Mouse (Mus musculus): ENCODE data around the gene Slc9a3r2. TPM values are rescaled to one million over a fixed set of nuclear protein-coding genes. Genes with fewer than 3 reads are reported as not detected.

Slc9a3r2 gene
- polyA plus RNA-seq, 1 experiment from 2014 or later: not detected

DNA sequence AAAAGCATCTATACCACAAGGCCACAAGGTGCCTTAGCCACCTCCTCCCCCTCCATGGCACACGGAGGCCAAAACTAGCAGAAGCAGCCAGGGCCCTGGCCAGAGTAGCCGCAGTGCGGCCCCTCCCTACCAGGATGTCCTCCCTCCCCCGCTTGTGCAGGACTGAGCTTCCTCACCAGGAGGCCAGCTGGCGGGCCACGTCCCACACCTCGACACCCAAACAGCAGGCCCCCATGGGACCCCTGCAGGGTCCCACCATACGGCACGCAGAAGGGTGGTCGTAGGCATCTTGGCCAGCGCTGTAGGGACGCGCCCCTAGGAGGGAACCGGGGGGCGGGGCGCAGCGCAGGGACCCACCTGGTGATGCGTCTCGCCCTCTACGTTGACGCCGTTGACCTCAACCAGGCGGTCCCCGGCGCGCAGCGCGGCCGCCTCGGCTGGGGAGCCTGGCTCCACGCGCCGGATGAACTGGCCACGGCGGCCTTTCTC, 502 bp downstream of the Slc9a3r2 start:
- 3% methylated on average over 35 of the region's 35 CpGs for WGBS (ENCODE audit: missing documents)
- Histone ChIP-seq H3K36me3 (ENCODE audit: inconsistent target) (no peaks in the 10 kb centered on the region), H3K27ac (no peak overlapping the region)

DNA sequence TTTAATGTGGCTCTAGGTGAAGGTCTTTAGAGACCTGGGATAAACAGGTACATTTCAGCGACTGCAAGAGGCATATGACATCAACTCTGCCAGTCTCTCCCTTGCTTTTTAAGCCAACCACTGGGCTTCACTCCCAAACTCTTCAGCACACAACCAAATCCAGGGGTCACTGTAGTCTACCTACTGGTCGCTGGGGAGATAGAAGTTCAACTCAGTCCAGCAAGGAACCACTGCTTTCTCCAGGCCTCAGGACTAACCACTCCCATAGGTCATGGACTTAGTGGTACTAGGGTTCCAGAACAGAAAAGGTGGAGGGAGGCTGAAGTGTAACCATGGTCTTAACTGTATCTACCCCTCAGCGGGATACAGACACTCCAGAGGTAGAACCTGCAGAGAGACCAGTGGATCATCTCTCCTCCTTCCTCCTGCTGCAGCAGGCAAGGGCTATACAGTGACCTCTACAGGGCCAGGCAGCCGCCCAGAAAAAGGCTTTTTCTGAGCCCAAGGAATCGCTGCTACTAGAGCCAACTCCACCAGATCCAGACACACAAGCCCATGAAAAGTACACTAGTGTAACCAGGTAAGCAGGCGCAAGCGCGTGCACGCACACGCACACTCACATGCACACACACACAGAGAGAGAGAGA, 1.3 kb downstream of the Slc9a3r2 start:
- WGBS (ENCODE audit: missing documents): 89% methylated on average over 10 of the region's 10 CpGs
- Histone ChIP-seq H3K27ac (no peak overlapping the region), H3K4me3 (ENCODE audit: inconsistent target) (no peak overlapping the region), H3K79me2 (ENCODE audit: inconsistent target) (no peaks in the 10 kb centered on the region), H3K36me3 (ENCODE audit: inconsistent target) (no peaks in the 10 kb centered on the region)

More for the DNA sequence above, 502 bp downstream of the Slc9a3r2 start:
- no peaks in the 10 kb centered on the region for H3K79me2 ChIP-seq (ENCODE audit: inconsistent target)
- H3K4me3 ChIP-seq (ENCODE audit: inconsistent target): no peak overlapping the region

DNA sequence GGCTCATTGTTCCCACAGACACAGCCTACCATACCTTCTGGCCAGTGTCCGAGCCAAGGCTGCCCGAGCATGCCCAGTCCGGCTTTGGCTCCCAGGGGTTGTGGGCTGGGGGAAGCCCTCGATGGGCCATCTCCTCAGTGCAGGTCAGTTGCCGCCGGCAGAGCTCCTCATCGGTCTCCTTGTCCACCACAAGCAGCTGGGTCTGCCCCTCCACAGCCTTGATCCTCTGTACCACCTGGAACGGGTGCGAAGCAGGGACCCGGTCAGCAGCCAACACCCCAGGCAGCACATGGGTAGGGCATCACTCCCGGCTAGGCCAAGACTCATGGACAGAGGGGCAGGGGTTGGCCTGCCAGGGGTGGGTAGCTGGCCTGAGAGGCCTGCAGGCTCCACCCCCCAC, 2.6 kb downstream of the Slc9a3r2 start:
- Histone ChIP-seq H3K27ac (no peak overlapping the region), H3K79me2 (ENCODE audit: inconsistent target) (no peaks in the 10 kb centered on the region), H3K36me3 (ENCODE audit: inconsistent target) (no peaks in the 10 kb centered on the region), H3K4me3 (ENCODE audit: inconsistent target) (no peak overlapping the region)
- WGBS (ENCODE audit: missing documents): 89% methylated on average over 11 of the region's 11 CpGs

DNA sequence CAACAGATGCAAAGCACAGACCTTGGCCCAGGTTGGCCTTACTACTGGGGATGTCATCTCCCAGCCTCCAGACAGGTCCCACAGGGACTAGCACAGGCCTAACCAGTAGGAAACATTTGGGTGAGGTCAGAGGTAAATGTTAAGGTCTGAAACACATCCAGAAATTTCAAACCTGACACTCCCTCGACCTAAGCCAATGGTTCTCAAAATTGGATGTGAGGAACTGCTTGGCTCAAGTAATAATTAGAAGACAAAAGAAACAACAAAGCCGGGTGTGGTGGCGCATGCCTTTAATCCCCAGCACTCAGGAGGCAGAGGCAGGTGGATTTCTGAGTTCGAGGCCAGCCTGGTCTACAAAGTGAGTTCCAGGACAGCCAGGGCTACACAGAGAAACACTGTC, 3.7 kb downstream of the Slc9a3r2 start:
- Histone ChIP-seq H3K79me2 (ENCODE audit: inconsistent target) (no peaks in the 10 kb centered on the region), H3K36me3 (ENCODE audit: inconsistent target) (no peaks in the 10 kb centered on the region), H3K27ac (no peak overlapping the region), H3K4me3 (ENCODE audit: inconsistent target) (no peak overlapping the region)
- 95% methylated on average over 4 of the region's 4 CpGs for WGBS (ENCODE audit: missing documents)

DNA sequence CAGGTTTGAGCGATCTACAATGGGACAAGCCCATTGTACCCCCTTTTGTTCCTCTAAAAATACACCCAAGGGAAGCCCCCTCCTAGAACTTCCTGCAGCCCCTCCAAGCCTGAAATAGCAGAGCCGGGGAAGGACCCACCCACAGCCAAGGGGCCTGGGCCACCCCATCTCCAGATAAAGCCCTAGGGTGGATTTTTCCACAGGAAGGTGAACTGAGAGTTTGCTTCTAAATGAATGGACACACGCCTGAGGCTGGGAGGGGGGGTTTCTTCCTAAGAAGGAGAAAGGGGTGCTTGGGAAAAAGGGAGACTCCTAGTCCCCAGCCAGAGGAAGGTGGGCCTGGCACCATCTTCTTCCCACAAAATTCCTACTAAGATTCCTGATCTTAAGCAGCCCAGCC, 4.2 kb downstream of the Slc9a3r2 start:
- H3K27ac ChIP-seq: no peak overlapping the region

DNA sequence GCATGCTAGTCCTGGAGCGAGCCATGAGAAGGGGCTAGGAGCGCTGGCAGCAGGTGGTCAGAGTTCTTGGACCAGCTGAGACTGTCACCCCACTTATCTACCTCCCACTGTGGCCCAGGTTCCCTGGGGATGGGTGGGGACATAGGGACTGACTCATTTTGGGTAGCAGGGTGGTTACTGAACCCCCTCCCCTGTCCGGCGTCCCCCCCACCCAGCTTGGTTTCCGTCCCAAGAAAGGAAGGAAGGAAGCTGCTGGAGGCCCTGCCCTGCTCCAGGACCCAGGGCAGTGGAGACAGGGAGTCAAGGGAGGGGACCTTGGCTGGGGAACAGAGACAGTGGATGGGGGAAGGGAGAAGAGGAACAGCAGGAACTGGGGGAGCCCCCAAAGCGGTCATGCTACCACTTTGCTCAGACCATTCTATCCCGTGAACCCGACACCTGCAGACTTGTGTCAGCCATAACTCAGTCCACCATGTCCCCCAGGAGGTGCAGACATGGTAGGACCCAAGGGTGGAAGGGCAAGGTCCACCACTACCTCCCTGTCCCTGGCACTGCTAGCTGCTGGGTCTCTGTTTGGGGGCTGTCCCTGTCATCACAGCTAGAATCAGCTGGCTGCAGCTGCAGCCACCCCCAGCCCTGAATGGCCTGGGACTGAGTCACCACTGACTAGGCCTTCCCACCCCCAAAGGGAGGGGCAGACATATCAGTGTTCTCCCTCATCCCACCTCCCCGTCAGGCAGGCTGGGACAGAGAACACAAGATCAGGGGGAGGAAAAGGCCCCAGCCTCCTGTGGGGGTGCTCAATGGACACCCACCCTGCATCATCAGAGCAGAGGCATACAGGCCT, 5.0 kb downstream of the Slc9a3r2 start:
- Histone ChIP-seq H3K36me3 (ENCODE audit: inconsistent target) (no peaks in the 10 kb centered on the region), H3K27ac (no peak overlapping the region), H3K79me2 (ENCODE audit: inconsistent target) (no peaks in the 10 kb centered on the region), H3K4me3 (ENCODE audit: inconsistent target) (no peak overlapping the region)
- 73% methylated on average over 8 of the region's 9 CpGs for WGBS (ENCODE audit: missing documents)

More for the DNA sequence above, 4.2 kb downstream of the Slc9a3r2 start:
- Histone ChIP-seq H3K36me3 (ENCODE audit: inconsistent target) (no peaks in the 10 kb centered on the region), H3K79me2 (ENCODE audit: inconsistent target) (no peaks in the 10 kb centered on the region), H3K4me3 (ENCODE audit: inconsistent target) (no peak overlapping the region)
- 96% methylated on average over 3 of the region's 3 CpGs for WGBS (ENCODE audit: missing documents)

DNA sequence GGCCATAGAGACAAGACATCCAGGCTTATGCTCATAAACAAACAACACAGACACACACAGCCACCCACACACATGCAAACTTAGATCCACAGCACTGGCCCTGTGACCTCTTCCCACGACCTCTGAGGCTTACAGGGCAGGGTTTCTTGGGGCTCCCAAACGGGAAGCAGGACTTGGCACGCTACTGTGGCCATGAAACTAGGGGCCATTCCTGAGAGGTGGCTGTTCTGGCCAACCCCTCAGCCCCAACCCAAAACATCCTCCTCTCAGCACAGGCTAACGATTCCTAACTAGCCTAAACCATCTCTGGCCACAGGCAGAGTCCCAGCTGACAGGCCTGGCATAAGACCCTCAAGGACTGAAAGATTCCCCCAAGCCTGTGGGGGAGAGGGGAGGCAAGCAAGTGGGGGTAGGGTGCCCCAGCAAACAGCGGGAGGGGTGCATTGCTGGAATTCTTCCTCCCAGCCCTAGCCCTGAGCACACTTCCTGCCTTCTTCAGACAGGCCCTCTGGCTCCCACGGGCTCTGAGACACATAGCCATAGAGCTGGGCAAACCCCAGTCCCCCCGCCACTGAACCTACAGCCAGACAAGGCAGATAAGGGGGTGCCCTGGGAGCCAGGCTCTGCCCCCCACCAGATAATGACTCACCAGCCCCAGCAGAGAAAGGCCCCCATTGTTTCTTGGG, 6.0 kb downstream of the Slc9a3r2 start:
- WGBS (ENCODE audit: missing documents): 80% methylated on average over 7 of the region's 7 CpGs
- Histone ChIP-seq H3K4me3 (ENCODE audit: inconsistent target) (no peak overlapping the region), H3K27ac (no peak overlapping the region), H3K79me2 (ENCODE audit: inconsistent target) (no peaks in the 10 kb centered on the region), H3K36me3 (ENCODE audit: inconsistent target) (no peaks in the 10 kb centered on the region)

DNA sequence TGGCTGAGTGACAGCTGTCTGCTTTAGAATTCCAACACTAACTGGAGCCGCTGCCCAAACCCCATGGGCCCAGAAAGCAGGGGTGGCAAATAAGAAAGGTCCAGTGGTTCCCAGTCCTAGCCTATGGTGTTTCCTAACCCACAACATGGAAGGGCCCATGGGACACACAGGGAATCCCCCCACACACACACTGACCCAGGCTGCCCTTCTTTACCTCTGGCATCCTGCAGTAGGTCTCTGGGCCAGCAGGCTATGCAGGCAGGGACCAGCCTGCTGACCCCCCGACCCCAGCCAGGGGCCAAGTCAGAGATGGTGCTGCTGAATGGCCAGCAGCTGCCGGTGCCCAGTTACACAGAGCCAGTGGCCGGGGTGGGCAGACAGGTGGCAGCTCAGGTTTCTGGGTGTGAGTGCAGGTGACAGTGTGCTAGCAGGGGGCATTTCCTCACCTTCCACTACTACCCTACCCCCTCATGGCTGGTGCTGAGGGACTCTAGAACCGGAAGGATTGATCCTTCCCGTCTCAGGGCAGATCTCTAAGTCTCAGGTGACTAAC, 7.3 kb downstream of the Slc9a3r2 start:
- 98% methylated on average over 6 of the region's 6 CpGs for WGBS (ENCODE audit: missing documents)
- Histone ChIP-seq H3K4me3 (ENCODE audit: inconsistent target) (no peak overlapping the region), H3K79me2 (ENCODE audit: inconsistent target) (no peaks in the 10 kb centered on the region), H3K27ac (no peak overlapping the region), H3K36me3 (ENCODE audit: inconsistent target) (no peaks in the 10 kb centered on the region)

DNA sequence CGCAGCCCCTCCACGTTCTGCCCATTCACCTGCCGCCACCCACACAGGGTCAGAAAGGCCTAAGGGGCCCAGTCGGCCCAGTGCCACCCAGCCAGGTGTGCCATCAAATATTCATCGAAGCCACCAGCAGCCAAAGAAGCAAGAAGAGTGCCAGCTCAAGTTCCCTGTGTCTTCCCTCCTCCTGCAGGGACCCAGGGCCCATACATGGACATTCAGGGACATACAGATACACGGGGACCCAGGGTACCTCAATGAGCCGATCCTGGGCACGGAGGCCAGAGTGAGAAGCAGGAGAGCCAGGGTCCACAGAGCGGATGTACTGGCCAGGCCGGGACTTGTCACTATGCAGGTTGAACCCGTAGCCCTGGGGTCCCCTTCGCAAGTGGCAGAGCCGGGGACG, 8.2 kb downstream of the Slc9a3r2 start:
- 95% methylated on average over 14 of the region's 14 CpGs for WGBS (ENCODE audit: missing documents)

DNA sequence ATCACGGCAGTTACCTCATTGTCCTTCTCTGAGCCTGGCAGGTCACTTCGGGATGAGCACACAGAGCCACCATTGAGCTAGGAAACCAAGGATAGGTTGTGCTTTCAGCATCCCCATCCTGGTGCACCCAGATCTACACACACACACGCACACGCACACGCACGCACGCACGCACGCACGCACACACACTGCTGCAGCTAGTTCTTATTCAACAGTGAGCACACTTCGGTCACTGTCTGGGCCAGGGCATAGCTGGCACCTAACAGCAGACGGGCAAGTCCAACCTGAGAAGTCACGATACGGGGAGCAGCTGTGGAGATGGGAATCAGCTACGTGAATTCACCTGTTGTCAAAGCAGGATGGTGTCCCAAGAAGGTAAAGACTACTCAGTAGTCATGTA, 9.5 kb downstream of the Slc9a3r2 start:
- Histone ChIP-seq H3K36me3 (ENCODE audit: inconsistent target) (no peaks in the 10 kb centered on the region), H3K79me2 (ENCODE audit: inconsistent target) (no peaks in the 10 kb centered on the region), H3K27ac (no peak overlapping the region), H3K4me3 (ENCODE audit: inconsistent target) (no peak overlapping the region)
- 95% methylated on average over 15 of the region's 15 CpGs for WGBS (ENCODE audit: missing documents)

More for the DNA sequence above, 8.2 kb downstream of the Slc9a3r2 start:
- Histone ChIP-seq H3K79me2 (ENCODE audit: inconsistent target) (no peaks in the 10 kb centered on the region), H3K27ac (no peak overlapping the region), H3K36me3 (ENCODE audit: inconsistent target) (no peaks in the 10 kb centered on the region), H3K4me3 (ENCODE audit: inconsistent target) (no peak overlapping the region)

DNA sequence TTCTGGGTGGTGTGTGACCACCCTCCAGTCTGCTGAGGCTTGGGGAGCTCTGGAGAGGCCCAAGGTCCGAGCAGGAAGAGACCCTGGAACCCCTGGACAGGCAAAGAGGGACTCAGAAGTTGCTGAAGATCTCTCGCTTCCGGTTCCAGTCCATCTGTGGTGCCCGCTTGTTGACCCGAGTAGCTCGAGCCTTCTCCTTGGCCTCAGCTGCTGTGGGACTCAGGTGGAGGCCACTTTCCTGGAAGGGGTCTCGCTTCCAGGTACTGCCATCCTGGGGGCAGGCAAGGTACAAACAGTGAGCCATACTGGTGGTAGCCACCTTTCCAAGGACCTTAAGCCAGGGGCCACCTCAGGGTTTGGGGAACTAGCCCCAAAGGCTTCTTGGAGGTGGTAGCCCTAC, 10.0 kb downstream of the Slc9a3r2 start:
- Histone ChIP-seq H3K4me3 (ENCODE audit: inconsistent target) (no peak overlapping the region), H3K36me3 (ENCODE audit: inconsistent target) (no peaks in the 10 kb centered on the region), H3K79me2 (ENCODE audit: inconsistent target) (no peaks in the 10 kb centered on the region), H3K27ac (no peak overlapping the region)
- WGBS (ENCODE audit: missing documents): 99% methylated on average over 7 of the region's 7 CpGs

DNA sequence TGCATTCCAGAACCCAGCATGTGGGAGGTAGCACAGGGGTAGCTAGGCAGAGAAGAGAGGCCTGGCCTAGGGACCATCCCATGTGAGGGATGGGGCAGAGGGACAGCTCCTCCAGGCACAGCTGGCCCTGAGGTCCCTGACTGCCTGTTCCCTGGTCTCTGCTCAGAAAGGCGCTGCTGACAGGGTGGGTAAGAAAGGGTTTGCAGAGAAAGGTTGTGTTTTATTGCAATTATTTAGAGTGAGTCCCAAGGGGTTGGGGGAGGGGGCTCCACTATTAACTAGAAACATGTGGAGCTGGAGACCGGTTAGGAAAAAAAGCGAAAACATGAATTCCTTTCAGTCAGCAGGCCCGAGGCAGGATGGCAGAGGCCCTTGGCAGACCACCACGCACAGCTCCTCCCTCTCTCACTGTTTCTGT, 10.5 kb downstream of the Slc9a3r2 start:
- Histone ChIP-seq H3K27ac (no peak overlapping the region), H3K36me3 (ENCODE audit: inconsistent target) (no peaks in the 10 kb centered on the region), H3K4me3 (ENCODE audit: inconsistent target) (no peak overlapping the region), H3K79me2 (ENCODE audit: inconsistent target) (no peaks in the 10 kb centered on the region)
- WGBS (ENCODE audit: missing documents): 93% methylated on average over 5 of the region's 5 CpGs

DNA sequence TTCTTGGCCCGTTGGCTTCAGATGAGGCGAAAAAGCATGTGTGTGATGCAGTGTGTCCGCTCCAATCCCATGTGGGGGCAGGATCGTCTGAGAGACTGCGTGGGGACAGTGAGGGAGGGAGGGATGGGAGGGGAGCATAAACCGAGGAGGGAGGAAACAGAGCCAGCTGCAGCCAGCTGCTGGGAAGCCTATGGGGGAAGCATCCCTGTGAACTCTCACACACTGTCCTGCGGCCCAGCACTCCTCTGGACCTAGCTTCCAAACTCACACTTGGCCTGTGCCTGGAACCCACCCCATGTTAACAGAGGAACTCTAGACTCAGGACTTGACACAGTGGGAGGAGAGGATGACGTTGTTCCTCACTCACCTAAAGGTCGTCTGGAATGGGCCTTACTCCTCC, 11.3 kb downstream of the Slc9a3r2 start:
- Histone ChIP-seq H3K27ac (no peak overlapping the region), H3K4me3 (ENCODE audit: inconsistent target) (no peak overlapping the region), H3K79me2 (ENCODE audit: inconsistent target) (no peaks in the 10 kb centered on the region), H3K36me3 (ENCODE audit: inconsistent target) (no peaks in the 10 kb centered on the region)
- 86% methylated on average over 9 of the region's 9 CpGs for WGBS (ENCODE audit: missing documents)

DNA sequence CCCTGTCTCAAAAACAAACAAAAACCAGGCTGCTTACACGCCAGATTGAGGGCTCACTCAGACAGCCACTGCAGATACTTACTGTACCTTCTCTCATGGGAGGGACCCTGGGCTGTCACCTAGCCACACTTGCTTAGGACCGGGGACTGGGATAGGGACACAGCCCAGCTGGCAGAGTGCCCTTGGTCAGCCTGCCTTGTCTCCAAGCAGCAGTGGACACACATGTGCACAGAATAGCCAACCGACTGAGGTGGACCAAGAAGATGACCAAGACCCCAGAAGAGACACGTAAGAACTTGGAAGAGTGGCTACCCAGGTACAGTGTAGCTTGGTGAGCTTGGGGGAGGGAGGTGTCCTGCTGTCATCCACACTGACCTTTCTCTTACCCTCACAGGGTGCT, 11.9 kb downstream of the Slc9a3r2 start:
- 91% methylated on average over 4 of the region's 4 CpGs for WGBS (ENCODE audit: missing documents)
- H3K36me3 ChIP-seq (ENCODE audit: inconsistent target): no peaks in the 10 kb centered on the region

More for the DNA sequence above, 11.9 kb downstream of the Slc9a3r2 start:
- Histone ChIP-seq H3K27ac (no peak overlapping the region), H3K79me2 (ENCODE audit: inconsistent target) (no peaks in the 10 kb centered on the region), H3K4me3 (ENCODE audit: inconsistent target) (no peak overlapping the region)

Measured in macrophage (primary cell).